Mouse (Mus musculus) stomach, postnatal 0 days (tissue): ENCODE results near the gene 1700018F24Rik.

ENCODE experiments used
- CTCF ChIP-seq: IDR thresholded peaks from 2 replicates; pipeline ENCODE4 v1.5.1; 2016; ENCODE audit warnings: antibody characterized with exemption, low read depth, mild to moderate bottlenecking, moderate library complexity
- EP300 ChIP-seq: optimal IDR thresholded peaks from 2 replicates; pipeline ENCODE3; 2016; ENCODE audit warnings: antibody characterized with exemption

GRCm38 (mm10) chr5:145041628-145042027, 1.2 kb upstream of the 1700018F24Rik start:
- TF ChIP-seq EP300 (no peak), CTCF (peak; percentile 63)
